Mouse (Mus musculus): ENCODE results near the gene Gadd45b.

- TF ChIP-seq CTCF (IDR thresholded peaks at IDR 0.05; ENCODE audit: control insufficient read depth, insufficient read depth, insufficient replicate concordance, low read depth, low read length) (no peak), POLR2A (IDR thresholded peaks at IDR 0.05; ENCODE audit: control insufficient read depth, low read depth, low read length) (no peak)
These were observed 18.7 kb downstream of the Gadd45b start for GRCm38 (mm10) chr10:80948570-80948969.

All from testis, adult 2 months (tissue).